12 mouse cellular contexts compared by ENCODE assay signal in genomic region chr8:65966502-65967222, GRCm38 (mm10).
DNase-seq lines count a peak whose midpoint lies in the region; ATAC-seq and TF ChIP-seq lines count a peak whose summit lies in the region.
"Had no signal": no experiment of that assay in that cellular context is flagged by ENCODE, and none has a peak within 500 bp of the region (broad histone marks: within the 10 kb centered on the region; RNA-seq: fewer than 3 reads in every experiment).

No protein-coding gene starts in this region.

- no peaks in the 10 kb centered on the region for H3K4me1 ChIP-seq in heart, embryonic 11.5 days (ENCODE audit: control insufficient read depth, insufficient read depth, low read length)
- H3K4me1 ChIP-seq in embryonic facial prominence, embryonic 10.5 days = peaks cover 11% of the 10 kb centered on the region
- H3K4me1 ChIP-seq in hindbrain, embryonic 13.5 days (replicated peaks) = peaks cover 21% of the 10 kb centered on the region
- H3K4me1 ChIP-seq in midbrain, postnatal 0 days (ENCODE audit: insufficient read depth, low read length) = peaks cover 6% of the 10 kb centered on the region; the same call in 1 of the 2 replicates
- no peaks in the 10 kb centered on the region for H3K4me1 ChIP-seq in cerebellum, adult 2 months (ENCODE audit: control insufficient read depth, insufficient read depth, low read length)

- H3K27ac ChIP-seq in heart, embryonic 11.5 days (ENCODE audit: low read depth, low read length) = no peak overlapping the region
- H3K27ac ChIP-seq in embryonic facial prominence, embryonic 10.5 days (replicated peaks) = no peak overlapping the region
- H3K27ac ChIP-seq in hindbrain, embryonic 13.5 days = peak overlapping the region; percentile 86
- H3K27ac ChIP-seq in midbrain, postnatal 0 days (ENCODE audit: low read depth, low read length) = peak overlapping the region; percentile 9; the same call in 1 of the 2 replicates
- no peak overlapping the region for H3K27ac ChIP-seq in cerebellum, adult 2 months (ENCODE audit: insufficient read depth, low read length)

- no peaks in the 10 kb centered on the region for H3K36me3 ChIP-seq in heart, embryonic 11.5 days (ENCODE audit: control insufficient read depth, insufficient read depth, low read length)
- no peaks in the 10 kb centered on the region for H3K36me3 ChIP-seq in embryonic facial prominence, embryonic 10.5 days (replicated peaks)
- H3K36me3 ChIP-seq in hindbrain, embryonic 13.5 days = no peaks in the 10 kb centered on the region
- H3K36me3 ChIP-seq in midbrain, postnatal 0 days (ENCODE audit: insufficient read depth, low read length) = no peaks in the 10 kb centered on the region

- H3K4me3 ChIP-seq in heart, embryonic 11.5 days (ENCODE audit: low read depth, low read length) = no peak overlapping the region
- H3K4me3 ChIP-seq in embryonic facial prominence, embryonic 10.5 days = peak overlapping the region; percentile 25; the same call in 1 of the 2 replicates
- H3K4me3 ChIP-seq in hindbrain, embryonic 13.5 days = peak overlapping the region; percentile 7
- H3K4me3 ChIP-seq in midbrain, postnatal 0 days (ENCODE audit: low read depth, low read length) = no peak overlapping the region
- H3K4me3 ChIP-seq in cerebellum, adult 2 months (replicated peaks; ENCODE audit: insufficient read depth, low read depth, low read length) = no peak overlapping the region

- H3K9me3 ChIP-seq in heart, embryonic 11.5 days (replicated peaks; ENCODE audit: control insufficient read depth, low read length) = no peaks in the 10 kb centered on the region
- H3K9me3 ChIP-seq in embryonic facial prominence, embryonic 10.5 days = no peaks in the 10 kb centered on the region
- no peaks in the 10 kb centered on the region for H3K9me3 ChIP-seq in hindbrain, embryonic 13.5 days
- H3K9me3 ChIP-seq in midbrain, postnatal 0 days (ENCODE audit: low read length) = no peaks in the 10 kb centered on the region

- H3K4me2 ChIP-seq in heart, embryonic 11.5 days = peak overlapping the region; percentile 52
- peak overlapping the region; percentile 48 for H3K4me2 ChIP-seq in hindbrain, embryonic 13.5 days
- peak overlapping the region; percentile 41 for H3K4me2 ChIP-seq in midbrain, postnatal 0 days (ENCODE audit: low read depth, low read length, poor library complexity, severe bottlenecking)

- 14% methylated on average over 10 of the region's 10 CpGs for WGBS in heart, embryonic 11.5 days (ENCODE audit: insufficient replicate concordance)
- WGBS in embryonic facial prominence, embryonic 10.5 days = 5% methylated on average over 10 of the region's 10 CpGs
- 4% methylated on average over 10 of the region's 10 CpGs for WGBS in hindbrain, embryonic 13.5 days
- WGBS in midbrain, postnatal 0 days = 6% methylated on average over 10 of the region's 10 CpGs
- WGBS in cerebellum, adult 2 months = 6% methylated on average over 10 of the region's 10 CpGs

- no peak overlapping the region for H3K9ac ChIP-seq in heart, embryonic 11.5 days (ENCODE audit: low read depth, low read length)
- peak overlapping the region; percentile 36; the same call in 1 of the 2 replicates for H3K9ac ChIP-seq in hindbrain, embryonic 13.5 days
- H3K9ac ChIP-seq in midbrain, postnatal 0 days (replicated peaks; ENCODE audit: low read length, poor library complexity, severe bottlenecking) = peak overlapping the region; percentile 39

- no peak for TF ChIP-seq POLR2A in cerebellum, adult 2 months (IDR thresholded peaks at IDR 0.05; ENCODE audit: borderline replicate concordance, insufficient read depth, low read length)

- no peak for DNase-seq in heart, adult 9 months (ENCODE audit: low spot score in 2 of 2)
- DNase-seq in embryonic facial prominence, embryonic 10.5 days (ENCODE audit: low spot score) = no peak
- DNase-seq in midbrain, postnatal 0 days (ENCODE audit: low spot score) = peak; percentile 71
- no peak for DNase-seq in cerebellum, adult 2 months
- DNase-seq in adrenal gland, postnatal 25 days = no peak
- DNase-seq: gastrocnemius, postnatal 14 days; liver; lung, postnatal 36 days had no signal

- no peak for ATAC-seq in heart, embryonic 11.5 days (replicated peaks; ENCODE audit: insufficient number of reproducible peaks, low FRiP score, low TSS enrichment)
- ATAC-seq in hindbrain, embryonic 13.5 days (ENCODE audit: low FRiP score) = peak; percentile 95
- peak; percentile 65; the same call in 1 of the 2 replicates for ATAC-seq in midbrain, postnatal 0 days (ENCODE audit: low FRiP score)
- ATAC-seq in megakaryocyte progenitor cell, adult 5-6 weeks (replicated peaks; ENCODE audit: poor library complexity) = no peak
- ATAC-seq: intestine, embryonic 16.5 days had no signal

- TF ChIP-seq CTCF in midbrain, postnatal 0 days (IDR thresholded peaks at IDR 0.05) = no peak
- no peak for TF ChIP-seq CTCF in cerebellum, adult 2 months (IDR thresholded peaks at IDR 0.05; ENCODE audit: borderline replicate concordance, insufficient read depth, low read depth, low read length)

- no peaks in the 10 kb centered on the region for H3K27me3 ChIP-seq in heart, embryonic 11.5 days (ENCODE audit: control insufficient read depth, insufficient read depth, low read length)
- no peaks in the 10 kb centered on the region for H3K27me3 ChIP-seq in embryonic facial prominence, embryonic 10.5 days (replicated peaks; ENCODE audit: low read depth, poor library complexity, severe bottlenecking)
- H3K27me3 ChIP-seq in hindbrain, embryonic 13.5 days = no peaks in the 10 kb centered on the region
- no peaks in the 10 kb centered on the region for H3K27me3 ChIP-seq in midbrain, postnatal 0 days (ENCODE audit: insufficient read depth, low read length)
- H3K27me3 ChIP-seq in cerebellum, adult 2 months (ENCODE audit: control insufficient read depth, insufficient read depth, low read length) = no peaks in the 10 kb centered on the region

Comparison
In these comparisons a context has a peak if more than half of its experiments do, and no peak if none do; other contexts are left out.
1. ATAC-seq: peak in hindbrain, embryonic 13.5 days (single experiment) and midbrain, postnatal 0 days (single experiment); none in heart, embryonic 11.5 days (single experiment) and megakaryocyte progenitor cell, adult 5-6 weeks (single experiment).
2. H3K27ac ChIP-seq: peak in hindbrain, embryonic 13.5 days (single experiment) and midbrain, postnatal 0 days (single experiment); none in heart, embryonic 11.5 days (single experiment), embryonic facial prominence, embryonic 10.5 days (single experiment) and cerebellum, adult 2 months (single experiment).
3. H3K4me3 ChIP-seq: peak in embryonic facial prominence, embryonic 10.5 days (single experiment) and hindbrain, embryonic 13.5 days (single experiment); none in heart, embryonic 11.5 days (single experiment), midbrain, postnatal 0 days (single experiment) and cerebellum, adult 2 months (single experiment).
4. Peak in every context shown above with its lines, with median percentiles within 50 percentile points of each other: H3K4me2 ChIP-seq.